Mouse (Mus musculus) forebrain, embryonic 13.5 days (tissue): ENCODE data around the gene Gpr162. TPM values are rescaled to one million over a fixed set of nuclear protein-coding genes. Genes with fewer than 3 reads are reported as not detected.
A peak's percentile ranks its signal among the peaks of the same experiment; 100 is the strongest.

ENCODE experiments used
- ATAC-seq: fragments of 200-750 bp; cut with Nextera tagmentation; 2 replicates; pipeline ENCODE4 v1.8.0; 2017
- H3K27ac ChIP-seq: fragments of 300-500 bp; sonication (generic); 2 replicates; pipeline ENCODE4 v1.5.1; 2015; ENCODE audit warnings: inconsistent platforms, mild to moderate bottlenecking, moderate library complexity
- H3K27me3 ChIP-seq: fragments of 300-500 bp; sonication (generic); 2 replicates; pipeline ENCODE4 v1.6.1; 2015; ENCODE audit warnings: mild to moderate bottlenecking, inconsistent platforms
- H3K36me3 ChIP-seq: fragments of 300-500 bp; sonication (generic); 2 replicates; pipeline ENCODE4 v1.6.1; 2015; ENCODE audit warnings: mild to moderate bottlenecking, inconsistent platforms; ENCODE audit not compliant: poor library complexity, severe bottlenecking
- H3K4me1 ChIP-seq: fragments of 300-500 bp; sonication (generic); 2 replicates; pipeline ENCODE4 v1.6.1; 2015; ENCODE audit warnings: inconsistent platforms
- H3K4me2 ChIP-seq: fragments of 300-500 bp; sonication (generic); 2 replicates; pipeline ENCODE4 v1.6.1; 2015; ENCODE audit warnings: inconsistent platforms, mild to moderate bottlenecking, moderate library complexity
- H3K4me3 ChIP-seq: fragments of 300-500 bp; sonication (generic); 2 replicates; pipeline ENCODE4 v1.5.1; 2015; ENCODE audit warnings: mild to moderate bottlenecking, inconsistent platforms
- H3K9ac ChIP-seq: fragments of 300-500 bp; sonication (generic); 2 replicates; pipeline ENCODE4 v1.6.1; 2015; ENCODE audit warnings: mild to moderate bottlenecking, inconsistent platforms
- H3K9me3 ChIP-seq: fragments of 300-500 bp; sonication (generic); replicated peaks from 2 replicates; pipeline ENCODE4 v1.6.1; 2016; ENCODE audit warnings: inconsistent platforms
- WGBS: fragments of 180-500 bp; shearing (Covaris S2); methylation state at CpG from one replicate; pipeline ENCODE4 v1.1.7; 2015; 5-methylcytosine and 5-hydroxymethylcytosine counted together
- polyA plus RNA-seq: library from polyadenylated mRNA; unstranded; fragments of >200 nt; fragmentation: Nextera tagmentation; extraction: Ambion mirVana; gene quantifications from 2 replicates; pipeline ENCODE4 v1.2.1, GENCODE M21; 2015

The Gpr162 gene
- polyA plus RNA-seq, 1 experiment from 2014 or later = 11.7 TPM

DNA sequence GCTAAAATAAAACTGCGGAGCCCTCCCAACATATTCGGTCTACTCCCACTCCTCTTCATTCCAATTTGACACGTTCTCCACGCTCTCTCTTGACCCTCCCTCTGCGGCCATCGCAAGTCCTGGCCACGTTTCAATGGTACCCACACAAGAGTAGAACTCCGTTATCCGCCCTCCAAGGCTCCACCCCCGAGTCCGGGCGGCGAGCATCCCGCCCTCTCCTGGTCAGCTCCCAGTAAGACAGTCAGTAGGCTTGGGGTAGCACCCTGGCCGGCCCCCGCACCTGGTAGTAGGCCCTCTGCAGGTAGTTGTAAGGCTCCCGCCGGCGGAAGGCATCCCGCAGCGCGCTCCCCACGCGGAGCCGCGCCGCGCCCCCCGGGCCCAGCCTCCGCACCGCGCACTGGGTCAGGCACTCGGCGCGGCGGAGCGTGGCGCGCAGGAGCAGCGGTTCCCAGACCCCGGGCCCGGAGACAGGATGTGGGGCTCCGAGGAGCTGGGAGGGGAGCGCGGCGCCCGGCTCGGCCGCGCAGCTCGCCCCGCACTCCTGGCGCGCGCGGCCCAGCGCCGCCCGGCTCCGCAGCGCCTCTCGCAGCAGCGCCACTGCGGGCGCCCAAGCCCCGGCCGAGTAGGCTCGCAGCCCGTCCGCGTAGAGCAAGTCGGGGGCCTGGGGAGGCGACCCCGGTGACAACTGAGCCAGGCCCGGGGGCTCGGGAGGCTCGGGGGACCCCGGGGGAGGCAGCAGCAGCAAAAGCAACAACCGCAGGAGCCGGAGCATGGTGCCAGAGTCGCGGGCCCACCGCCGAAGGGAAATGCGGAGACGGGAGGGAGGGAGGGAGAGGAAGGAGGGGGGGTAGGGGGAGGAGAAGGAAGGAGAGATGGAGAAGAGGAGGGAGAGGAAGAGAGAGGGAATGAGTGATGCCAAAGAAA lies 6.6 kb downstream of the Gpr162 start, which contains the start of gene P3h3:
TSS of gene P3h3 (minus strand) at position 837 of the 924 bp plus-strand sequence.
- peak; percentile 88 for ATAC-seq
- Histone ChIP-seq H3K4me3 (peak within 1 kb of the TSS; percentile 77), H3K9ac (peak within 1 kb of the TSS; percentile 97), H3K4me1 (peaks cover 61% of the 10 kb centered on the region), H3K9me3 (no peaks in the 10 kb centered on the region), H3K36me3 (peaks cover 20% of the 10 kb centered on the region), H3K4me2 (peak within 1 kb of the TSS; percentile 76), H3K27ac (peak within 1 kb of the TSS; percentile 97), H3K27me3 (no peaks in the 10 kb centered on the region)
- under 1% methylated on average over 52 of the region's 86 CpGs for WGBS

DNA sequence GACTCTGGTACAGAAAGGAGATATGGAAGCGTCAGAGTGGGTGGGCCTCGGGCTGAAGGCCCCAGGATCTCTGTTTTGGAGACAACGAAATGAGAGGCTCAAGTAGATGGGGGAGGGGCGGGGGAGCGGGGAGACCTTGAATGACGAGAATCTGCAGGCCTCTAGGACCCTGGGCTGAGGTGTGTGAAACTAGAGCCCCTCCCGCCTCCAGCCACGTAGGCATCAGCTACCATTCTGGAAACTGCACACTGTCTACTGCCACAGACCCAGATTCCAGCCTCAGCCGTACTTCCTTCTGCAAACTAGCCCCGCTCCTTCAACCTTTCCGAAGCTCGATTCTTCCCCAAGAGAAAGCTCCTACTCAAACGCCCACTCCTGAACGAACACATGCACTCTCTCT lies 7.5 kb downstream of the Gpr162 start:
- peak overlapping the region; percentile 97 for H3K27ac ChIP-seq
- ATAC-seq = peak; percentile 52
- WGBS = 6% methylated on average over 13 of the region's 14 CpGs

DNA sequence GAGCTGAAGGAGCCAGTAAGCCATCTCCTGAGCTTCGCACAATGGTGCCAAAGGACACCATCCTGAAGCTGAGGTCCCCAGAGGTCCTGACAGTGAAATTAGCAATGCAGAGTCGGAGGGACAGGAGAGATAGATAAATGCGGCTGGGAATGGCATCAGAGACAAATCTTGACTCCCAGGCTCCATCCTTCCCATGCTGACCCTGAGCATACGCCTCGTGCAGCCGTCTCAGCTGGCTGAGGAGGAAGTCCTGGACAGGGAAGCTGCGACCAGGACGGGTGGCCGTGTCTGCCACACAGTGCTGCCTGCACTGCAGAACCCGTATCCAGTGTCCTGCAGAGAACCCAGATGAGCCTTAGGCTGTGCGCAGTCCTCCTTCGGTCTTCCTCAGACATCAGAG lies 9.1 kb downstream of the Gpr162 start:
- Histone ChIP-seq H3K9ac (no peak overlapping the region), H3K27me3 (no peaks in the 10 kb centered on the region), H3K4me3 (no peak overlapping the region), H3K36me3 (peaks cover 18% of the 10 kb centered on the region), H3K4me2 (no peak overlapping the region), H3K9me3 (no peaks in the 10 kb centered on the region), H3K4me1 (peaks cover 36% of the 10 kb centered on the region), H3K27ac (no peak overlapping the region; the same call in 1 of the 2 replicates)
- ATAC-seq = no peak
- WGBS = 79% methylated on average over 12 of the region's 12 CpGs

More for the DNA sequence above, 7.5 kb downstream of the Gpr162 start:
- no peaks in the 10 kb centered on the region for H3K27me3 ChIP-seq
- peak overlapping the region; percentile 77 for H3K4me3 ChIP-seq
- H3K4me1 ChIP-seq = peaks cover 53% of the 10 kb centered on the region
- peaks cover 24% of the 10 kb centered on the region for H3K36me3 ChIP-seq
- peak overlapping the region; percentile 76 for H3K4me2 ChIP-seq
- H3K9ac ChIP-seq = peak overlapping the region; percentile 97
- no peaks in the 10 kb centered on the region for H3K9me3 ChIP-seq

DNA sequence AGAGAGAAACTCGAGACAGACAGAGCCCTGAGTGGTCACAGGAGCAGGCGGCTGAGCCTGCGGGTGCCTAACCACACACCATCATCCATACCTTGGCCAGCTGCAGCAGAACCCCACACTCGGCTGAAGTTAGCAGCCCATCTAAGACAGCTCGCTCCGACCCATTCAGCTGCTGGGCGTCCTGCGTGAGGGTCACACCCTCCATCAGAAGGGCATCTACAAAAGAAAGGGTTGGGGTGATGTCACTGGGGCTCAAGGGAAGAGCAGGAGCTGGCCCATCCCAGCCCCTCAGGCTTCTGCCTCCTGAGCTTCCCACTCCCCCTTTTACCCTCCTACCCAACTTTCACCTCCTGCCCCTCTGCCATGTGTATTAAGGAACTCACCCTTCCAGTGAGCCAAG lies 13.2 kb downstream of the Gpr162 start:
- H3K9me3 ChIP-seq = no peaks in the 10 kb centered on the region
- no peaks in the 10 kb centered on the region for H3K27me3 ChIP-seq
- peaks cover 14% of the 10 kb centered on the region for H3K4me1 ChIP-seq
- no peak overlapping the region for H3K9ac ChIP-seq
- H3K27ac ChIP-seq = no peak overlapping the region
- peaks cover 32% of the 10 kb centered on the region for H3K36me3 ChIP-seq
- H3K4me3 ChIP-seq = no peak overlapping the region
- ATAC-seq = no peak
- no peak overlapping the region for H3K4me2 ChIP-seq
- 70% methylated on average over 8 of the region's 8 CpGs for WGBS

DNA sequence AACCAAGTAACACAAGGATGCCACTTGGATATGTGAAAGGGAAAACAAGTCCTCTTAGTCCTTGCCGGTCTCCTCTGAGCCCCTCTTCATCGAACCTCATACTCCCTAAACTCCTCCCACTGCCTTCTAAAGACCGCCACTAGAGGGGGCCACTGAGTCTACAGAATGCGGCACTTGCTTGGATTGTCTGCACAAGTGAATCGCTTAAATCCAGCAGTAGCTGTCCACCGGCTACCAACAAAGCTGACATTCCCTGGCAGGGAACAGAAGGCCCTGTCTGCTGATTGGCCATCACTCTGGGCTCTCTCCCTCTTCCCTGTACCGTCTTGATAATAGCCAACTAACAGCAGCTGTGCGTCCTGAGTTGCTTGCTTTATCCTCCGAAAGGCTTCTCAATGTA lies 16.5 kb downstream of the Gpr162 start:
- Histone ChIP-seq H3K4me2 (peak overlapping the region; percentile 34; the same call in 1 of the 2 replicates), H3K9ac (no peak overlapping the region), H3K27ac (peak overlapping the region; percentile 49), H3K4me1 (peaks cover 5% of the 10 kb centered on the region; the same call in 1 of the 2 replicates), H3K27me3 (no peaks in the 10 kb centered on the region), H3K9me3 (no peaks in the 10 kb centered on the region), H3K4me3 (no peak overlapping the region), H3K36me3 (peaks cover 35% of the 10 kb centered on the region)
- WGBS = 4% methylated on average over 9 of the region's 9 CpGs
- peak; percentile 96 for ATAC-seq

DNA sequence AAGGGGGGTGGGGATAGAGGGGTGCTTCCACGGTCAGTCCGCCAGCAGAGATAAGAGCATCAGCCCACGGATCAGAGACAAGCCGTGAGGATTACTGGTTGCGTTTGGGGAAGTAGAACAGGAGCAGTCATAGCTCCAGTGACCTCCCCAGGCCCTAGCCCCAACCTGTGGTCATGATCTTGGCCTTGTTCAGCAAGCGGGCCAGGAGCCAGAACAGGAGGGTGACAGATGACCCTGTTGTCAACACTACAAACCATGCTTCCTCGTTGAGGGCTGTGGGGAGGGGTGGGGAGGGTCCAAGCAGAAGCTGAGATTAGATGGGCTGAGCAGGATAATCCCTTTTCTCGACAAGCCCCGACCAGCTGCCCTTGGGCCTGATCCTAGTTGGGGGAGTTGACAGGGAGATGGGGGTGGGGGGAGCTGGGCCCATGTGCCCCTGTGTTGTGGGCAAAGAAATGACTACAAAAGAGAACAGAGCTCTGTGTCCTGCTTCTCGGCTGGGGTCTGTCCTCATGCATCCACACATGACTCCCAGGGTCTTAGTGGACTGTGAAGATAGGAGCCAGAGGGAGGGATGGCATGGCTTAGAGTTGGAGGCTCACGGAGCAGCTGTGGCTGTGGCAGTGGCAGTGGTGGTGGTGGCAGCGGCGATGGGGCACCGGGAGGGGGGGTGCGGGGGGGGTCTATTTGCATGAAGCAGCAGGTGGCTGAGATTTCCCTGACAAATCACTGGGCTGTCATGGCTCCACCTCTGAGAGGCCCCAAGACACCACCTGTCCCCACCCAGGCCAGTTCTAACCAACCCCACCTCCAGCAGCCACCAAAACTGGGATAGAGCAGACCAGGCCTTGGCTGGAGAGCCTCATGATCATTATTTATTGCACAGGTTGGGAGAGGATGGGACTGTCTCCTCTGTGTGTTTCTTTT lies 23.3 kb downstream of the Gpr162 start, which contains the start of gene Gnb3:
TSS of gene Gnb3 (minus strand) at position 35 of the 927 bp plus-strand sequence.
- no peak within 1 kb of the TSS for H3K4me3 ChIP-seq
- peak; percentile 19; the same call in 1 of the 2 replicates for ATAC-seq
- no peaks in the 10 kb centered on the region for H3K9me3 ChIP-seq
- WGBS = 29% methylated on average over 15 of the region's 15 CpGs
- H3K36me3 ChIP-seq = peaks cover 26% of the 10 kb centered on the region
- H3K4me2 ChIP-seq = no peak within 1 kb of the TSS
- H3K4me1 ChIP-seq = peaks cover 15% of the 10 kb centered on the region
- 0 out of 2 replicates have a peak within 1 kb of the TSS, but pooled peaks have one; percentile 8 for H3K27ac ChIP-seq
- no peaks in the 10 kb centered on the region for H3K27me3 ChIP-seq
- peak within 1 kb of the TSS; percentile 45 for H3K9ac ChIP-seq

DNA sequence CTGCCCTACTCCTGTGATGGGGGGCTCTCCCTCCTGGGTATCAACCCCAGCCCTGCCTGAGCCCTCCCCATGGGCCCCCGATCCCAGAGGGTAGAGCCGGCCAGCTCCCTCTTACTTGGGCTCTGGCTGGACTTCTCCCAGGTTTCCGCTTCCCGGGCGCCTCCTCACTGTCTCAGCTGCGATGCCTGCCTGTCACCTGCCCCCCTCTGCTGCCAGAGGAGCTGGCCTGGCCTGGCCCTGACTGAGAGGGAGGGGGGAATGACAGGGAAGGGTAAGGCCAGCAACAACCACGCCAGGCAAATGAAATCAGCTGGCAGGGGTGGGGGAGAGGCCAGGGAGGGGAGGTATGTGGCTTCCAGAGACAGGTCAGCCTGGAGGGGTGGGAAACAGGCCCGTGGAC lies 24.0 kb downstream of the Gpr162 start:
- 16% methylated on average over 8 of the region's 8 CpGs for WGBS
- peaks cover 15% of the 10 kb centered on the region for H3K4me1 ChIP-seq
- no peaks in the 10 kb centered on the region for H3K27me3 ChIP-seq
- 0 out of 2 replicates have a peak overlapping the region, but pooled peaks have one; percentile 8 for H3K27ac ChIP-seq
- no peak overlapping the region for H3K4me3 ChIP-seq
- no peak overlapping the region for H3K4me2 ChIP-seq
- no peaks in the 10 kb centered on the region for H3K9me3 ChIP-seq
- H3K36me3 ChIP-seq = peaks cover 25% of the 10 kb centered on the region
- peak; percentile 20; the same call in 1 of the 2 replicates for ATAC-seq
- H3K9ac ChIP-seq = peak overlapping the region; percentile 45

DNA sequence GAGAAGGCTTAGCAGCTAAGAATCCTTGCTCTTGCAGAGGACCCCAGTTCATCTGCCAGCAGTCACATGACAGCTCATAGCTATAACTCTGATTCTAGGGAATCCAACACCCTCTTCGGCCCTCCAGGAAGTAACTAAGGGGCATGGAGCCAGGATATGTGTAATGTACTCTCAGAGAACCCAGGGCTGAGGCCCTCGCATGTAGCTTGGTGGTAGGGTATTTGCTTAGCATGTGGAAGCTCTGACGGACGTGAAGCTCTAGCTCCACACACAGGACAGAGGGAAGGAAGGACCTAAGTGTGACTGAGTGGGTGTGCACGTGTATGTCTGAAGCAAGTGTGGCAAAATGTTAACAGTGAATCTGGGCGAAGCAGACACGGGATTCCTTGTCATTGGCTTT lies 27.4 kb downstream of the Gpr162 start:
- H3K4me2 ChIP-seq = no peak overlapping the region
- peaks cover 43% of the 10 kb centered on the region for H3K36me3 ChIP-seq
- H3K4me3 ChIP-seq = no peak overlapping the region
- H3K4me1 ChIP-seq = peaks cover 37% of the 10 kb centered on the region
- H3K27ac ChIP-seq = no peak overlapping the region
- no peak overlapping the region for H3K9ac ChIP-seq
- no peak for ATAC-seq
- no peaks in the 10 kb centered on the region for H3K27me3 ChIP-seq
- H3K9me3 ChIP-seq = no peaks in the 10 kb centered on the region
- 83% methylated on average over 7 of the region's 7 CpGs for WGBS

DNA sequence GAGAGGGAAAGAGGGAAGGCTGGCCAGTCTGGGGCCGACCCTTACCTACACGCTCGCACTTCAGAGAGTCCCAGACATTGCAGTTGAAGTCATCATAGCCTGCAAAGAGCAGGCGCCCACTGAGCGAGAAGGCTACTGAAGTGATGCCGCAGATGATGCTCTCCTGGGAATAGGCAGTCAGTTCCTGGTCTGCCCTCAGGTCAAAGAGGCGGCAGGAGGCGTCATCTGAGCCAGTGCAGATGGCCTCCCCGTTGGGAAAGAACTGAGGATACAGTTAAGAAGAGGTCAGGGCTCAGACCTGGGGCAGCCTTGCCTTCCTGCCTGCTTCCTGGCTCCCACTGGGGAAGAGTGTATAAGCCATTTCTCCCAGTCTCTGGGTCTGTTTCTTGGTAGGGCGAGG lies 28.3 kb downstream of the Gpr162 start:
- Histone ChIP-seq H3K9me3 (no peaks in the 10 kb centered on the region), H3K4me1 (peaks cover 41% of the 10 kb centered on the region), H3K27me3 (no peaks in the 10 kb centered on the region), H3K4me2 (no peak overlapping the region), H3K36me3 (peaks cover 42% of the 10 kb centered on the region), H3K9ac (0 out of 2 replicates have a peak overlapping the region, but pooled peaks have one; percentile 2), H3K27ac (no peak overlapping the region), H3K4me3 (no peak overlapping the region)
- 69% methylated on average over 10 of the region's 10 CpGs for WGBS
- ATAC-seq = no peak

DNA sequence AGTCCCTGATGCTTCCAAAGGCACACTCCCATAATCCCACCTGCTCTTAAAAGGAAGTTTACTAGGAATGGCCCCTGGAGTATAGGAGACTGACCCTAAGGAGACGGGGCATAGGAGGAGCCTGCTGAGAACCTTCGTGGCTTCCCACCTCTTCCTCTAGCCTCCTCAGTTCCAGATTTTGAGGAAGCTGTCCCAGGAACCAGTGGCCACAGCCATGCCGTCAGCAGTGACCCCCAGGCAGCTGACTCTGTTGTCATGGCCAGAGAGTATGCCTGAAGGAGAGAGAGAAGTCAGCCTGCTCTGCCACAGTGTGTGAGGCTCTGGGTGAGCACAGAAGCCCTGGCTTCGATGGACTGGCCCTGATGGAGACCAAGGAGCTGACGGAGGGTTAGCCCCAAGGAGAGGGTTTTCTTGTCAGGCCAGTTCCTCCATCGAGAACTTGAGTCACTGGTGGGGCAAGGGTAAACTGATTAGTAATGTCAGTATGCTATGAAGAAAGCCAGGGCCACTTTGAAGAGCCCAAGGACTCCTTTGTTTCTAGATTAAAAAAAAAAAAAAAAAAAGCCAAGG lies 29.2 kb downstream of the Gpr162 start:
- H3K9ac ChIP-seq = 0 out of 2 replicates have a peak overlapping the region, but pooled peaks have one; percentile 6
- 91% methylated on average over 6 of the region's 6 CpGs for WGBS
- ATAC-seq = no peak

DNA sequence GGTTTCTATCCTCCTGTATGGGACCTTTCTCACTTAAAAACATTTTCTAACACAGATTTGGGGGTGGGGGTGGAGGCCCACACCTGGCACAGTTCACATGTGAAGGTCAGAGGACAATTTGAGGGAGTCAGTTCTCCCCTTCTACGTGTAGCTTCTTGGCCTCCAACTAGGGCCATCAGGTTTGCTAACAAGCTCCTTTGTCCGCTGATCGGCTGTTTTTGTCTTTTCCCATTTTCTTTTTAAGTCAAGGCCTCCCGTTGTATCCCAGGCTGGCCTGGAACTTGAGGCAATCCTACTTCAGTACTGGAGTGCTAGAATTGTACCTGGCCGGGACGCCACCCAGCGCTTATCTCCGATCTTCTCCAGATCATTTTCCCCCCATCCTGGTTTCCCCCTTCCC lies 32.1 kb downstream of the Gpr162 start:
- Histone ChIP-seq H3K4me1 (peaks cover 51% of the 10 kb centered on the region), H3K36me3 (peaks cover 44% of the 10 kb centered on the region), H3K27ac (no peak overlapping the region), H3K4me2 (peak overlapping the region; percentile 80), H3K9ac (0 out of 2 replicates have a peak overlapping the region, but pooled peaks have one; percentile 41), H3K9me3 (no peaks in the 10 kb centered on the region), H3K27me3 (no peaks in the 10 kb centered on the region), H3K4me3 (peak overlapping the region; percentile 56; the same call in 1 of the 2 replicates)
- ATAC-seq = no peak
- WGBS = 90% methylated on average over 8 of the region's 8 CpGs

More for the DNA sequence above, 29.2 kb downstream of the Gpr162 start:
- H3K27ac ChIP-seq = no peak overlapping the region
- H3K4me1 ChIP-seq = peaks cover 36% of the 10 kb centered on the region
- H3K36me3 ChIP-seq = peaks cover 42% of the 10 kb centered on the region
- H3K27me3 ChIP-seq = no peaks in the 10 kb centered on the region
- H3K4me2 ChIP-seq = no peak overlapping the region
- H3K4me3 ChIP-seq = no peak overlapping the region
- no peaks in the 10 kb centered on the region for H3K9me3 ChIP-seq
